Mouse (Mus musculus) CH12.LX (cell line): ENCODE measurements around the gene Neurl1a. TPM values are rescaled to one million over a fixed set of nuclear protein-coding genes. Genes with fewer than 3 reads are reported as not detected.

Experiments
- DNase-seq: peaks from one replicate; pipeline ENCODE4 v3.0.0-alpha.2; 2013; ENCODE audit errors: extremely low read depth
- H3K27ac ChIP-seq: 2 replicates; pipeline ENCODE4 v1.5.1; 2012; ENCODE audit warnings: low read depth, mild to moderate bottlenecking, control low read depth, moderate library complexity; ENCODE audit not compliant: insufficient read depth
- H3K27me3 ChIP-seq: replicated peaks from 2 replicates; pipeline ENCODE3; 2012; ENCODE audit warnings: inconsistent platforms
- H3K36me3 ChIP-seq, 2 experiments: replicated peaks in 1 of 2; 2 replicates each; pipeline versions ENCODE3 to v1.6.1; 2012; ENCODE audit warnings: inconsistent platforms in 1 of 2, low read length in 1 of 2, mild to moderate bottlenecking in 1 of 2, mixed read lengths in 1 of 2, moderate library complexity in 1 of 2; ENCODE audit not compliant: control insufficient read depth in 1 of 2, insufficient read depth in 1 of 2
- H3K4me1 ChIP-seq, 2 experiments: 2 replicates each; pipeline ENCODE4 v1.6.1; 2012; ENCODE audit warnings: inconsistent platforms in 1 of 2, moderate library complexity in 1 of 2; ENCODE audit not compliant: insufficient read depth in 2 of 2, control insufficient read depth in 1 of 2
- H3K4me2 ChIP-seq: 2 replicates; pipeline ENCODE4 v1.6.1; 2012; ENCODE audit warnings: low read depth, mild to moderate bottlenecking, control low read depth; ENCODE audit not compliant: poor library complexity, insufficient read depth, severe bottlenecking
- H3K4me3 ChIP-seq, 3 experiments: fragments of 150-350 bp in 1 of 3; sonication (generic) in 1 of 3; replicated peaks in 1 of 3; 2 replicates each; pipeline versions ENCODE3 to v1.5.1; 2011 to 2012; ENCODE audit warnings: low read depth in 2 of 3, low read length in 2 of 3, mild to moderate bottlenecking in 2 of 3, moderate library complexity in 2 of 3, control low read depth in 1 of 3, improper control_type of control experiment in 1 of 3, inconsistent platforms in 1 of 3, mixed read lengths in 1 of 3; ENCODE audit not compliant: poor library complexity in 1 of 3
- H3K79me2 ChIP-seq: replicated peaks from 2 replicates; pipeline ENCODE4 v1.6.1; 2012; ENCODE audit warnings: mild to moderate bottlenecking, moderate library complexity; ENCODE audit not compliant: control insufficient read depth, poor library complexity, insufficient read depth, severe bottlenecking; ENCODE audit errors: extremely low read depth
- H3K9ac ChIP-seq: 2 replicates; pipeline ENCODE4 v1.6.1; 2012; ENCODE audit warnings: low read depth, mild to moderate bottlenecking, control low read depth, moderate library complexity; ENCODE audit not compliant: insufficient read depth
- H3K9me3 ChIP-seq: replicated peaks from 2 replicates; pipeline ENCODE3; 2012; ENCODE audit warnings: low read length, inconsistent platforms, mixed read lengths
- BHLHE40 ChIP-seq: IDR thresholded peaks from 2 replicates; pipeline ENCODE4 v1.6.1; 2011; ENCODE audit warnings: mild to moderate bottlenecking, low read depth, low read length, improper control_type of control experiment
- CHD1 ChIP-seq: IDR thresholded peaks from 2 replicates; pipeline ENCODE4 v1.6.1; 2012; ENCODE audit warnings: low read depth, low read length, improper control_type of control experiment, inconsistent platforms
- CTCF ChIP-seq, 2 experiments: IDR thresholded peaks in 1 of 2; conservative IDR thresholded peaks in 1 of 2; 2 replicates each; pipeline ENCODE4 v1.5.1; 2011 to 2012; ENCODE audit warnings: low read depth in 2 of 2, low read length in 2 of 2, improper control_type of control experiment in 1 of 2, inconsistent platforms in 1 of 2, mild to moderate bottlenecking in 1 of 2, moderate library complexity in 1 of 2
- E2F4 ChIP-seq: IDR thresholded peaks from 2 replicates; pipeline ENCODE4 v1.6.1; 2011; ENCODE audit warnings: low read depth, low read length, improper control_type of control experiment; ENCODE audit not compliant: insufficient replicate concordance
- ELF1 ChIP-seq: IDR thresholded peaks from 2 replicates; pipeline ENCODE4 v1.6.1; 2014; ENCODE audit warnings: low read depth, mild to moderate bottlenecking, inconsistent platforms, low read length, improper control_type of control experiment
- EP300 ChIP-seq: IDR thresholded peaks from 2 replicates; pipeline ENCODE4 v1.6.1; 2011; ENCODE audit warnings: low read length, improper control_type of control experiment
- GABPA ChIP-seq: IDR thresholded peaks from 2 replicates; pipeline ENCODE4 v1.6.1; 2012; ENCODE audit warnings: low read depth, low read length, improper control_type of control experiment, inconsistent platforms; ENCODE audit not compliant: insufficient replicate concordance
- IRF4 ChIP-seq: IDR thresholded peaks from 2 replicates; pipeline ENCODE4 v1.6.1; 2014; ENCODE audit warnings: low read depth, mild to moderate bottlenecking, inconsistent platforms, low read length, improper control_type of control experiment
- JUN ChIP-seq: IDR thresholded peaks from 2 replicates; pipeline ENCODE4 v1.6.1; 2011; ENCODE audit warnings: low read depth, mild to moderate bottlenecking, low read length, improper control_type of control experiment, moderate library complexity; ENCODE audit not compliant: insufficient read depth
- JUND ChIP-seq: conservative IDR thresholded peaks from 2 replicates; pipeline ENCODE4 v1.6.1; 2011; ENCODE audit warnings: low read depth, low read length, improper control_type of control experiment
- KAT2A ChIP-seq: IDR thresholded peaks from 2 replicates; pipeline ENCODE4 v1.6.1; 2012; ENCODE audit warnings: low read length, improper control_type of control experiment, inconsistent platforms; ENCODE audit not compliant: insufficient replicate concordance
- MAX ChIP-seq: IDR thresholded peaks from 2 replicates; pipeline ENCODE4 v1.6.1; 2011; ENCODE audit warnings: low read length, improper control_type of control experiment
- MXI1 ChIP-seq: IDR thresholded peaks from 2 replicates; pipeline ENCODE4 v1.6.1; 2011; ENCODE audit warnings: mild to moderate bottlenecking, low read depth, low read length, improper control_type of control experiment
- MYC ChIP-seq: IDR thresholded peaks from 2 replicates; pipeline ENCODE4 v1.6.1; 2011; ENCODE audit warnings: low read depth, mild to moderate bottlenecking, improper control_type of control experiment, low read length
- NELFE ChIP-seq: IDR thresholded peaks from 2 replicates; pipeline ENCODE4 v1.6.1; 2011; ENCODE audit warnings: low read depth, low read length, improper control_type of control experiment
- NRF1 ChIP-seq: IDR thresholded peaks from 2 replicates; pipeline ENCODE4 v1.6.1; 2014; ENCODE audit warnings: low read depth, mild to moderate bottlenecking, inconsistent platforms, low read length, improper control_type of control experiment, moderate library complexity
- POLR2A ChIP-seq: IDR thresholded peaks from 2 replicates; pipeline ENCODE4 v1.6.1; 2011; ENCODE audit warnings: low read depth, mild to moderate bottlenecking, improper control_type of control experiment, low read length
- POLR2AphosphoS2 ChIP-seq: IDR thresholded peaks from 2 replicates; pipeline ENCODE4 v1.6.1; 2011; ENCODE audit warnings: low read depth, low read length, improper control_type of control experiment
- RAD21 ChIP-seq: IDR thresholded peaks from 2 replicates; pipeline ENCODE4 v1.6.1; 2011; ENCODE audit warnings: low read depth, mild to moderate bottlenecking, low read length, improper control_type of control experiment, moderate library complexity
- RCOR1 ChIP-seq: conservative IDR thresholded peaks from 2 replicates; pipeline ENCODE4 v1.6.1; 2012; ENCODE audit warnings: low read depth, mild to moderate bottlenecking, inconsistent platforms, low read length, improper control_type of control experiment
- SIN3A ChIP-seq: IDR thresholded peaks from 2 replicates; pipeline ENCODE4 v1.6.1; 2012; ENCODE audit warnings: low read length, improper control_type of control experiment, inconsistent platforms
- TBP ChIP-seq: conservative IDR thresholded peaks from 2 replicates; pipeline ENCODE4 v1.6.1; 2011; ENCODE audit warnings: low read depth, low read length, improper control_type of control experiment
- TCF12 ChIP-seq: IDR thresholded peaks from 2 replicates; pipeline ENCODE4 v1.6.1; 2014; ENCODE audit warnings: low read depth, mild to moderate bottlenecking, inconsistent platforms, low read length, improper control_type of control experiment
- UBTF ChIP-seq: IDR thresholded peaks from 2 replicates; pipeline ENCODE4 v1.6.1; 2012; ENCODE audit warnings: low read depth, mild to moderate bottlenecking, inconsistent platforms, low read length, improper control_type of control experiment, moderate library complexity
- USF1 ChIP-seq: IDR thresholded peaks from 2 replicates; pipeline ENCODE4 v1.6.1; 2014; ENCODE audit warnings: low read depth, mild to moderate bottlenecking, inconsistent platforms, low read length, improper control_type of control experiment
- ZC3H11A ChIP-seq: IDR thresholded peaks from 2 replicates; pipeline ENCODE4 v1.6.1; 2012; ENCODE audit warnings: low read depth, mild to moderate bottlenecking, inconsistent platforms, low read length, improper control_type of control experiment
- ZKSCAN1 ChIP-seq: IDR thresholded peaks from 2 replicates; pipeline ENCODE4 v1.6.1; 2012; ENCODE audit warnings: low read depth, inconsistent platforms, low read length, improper control_type of control experiment, borderline replicate concordance
- ZMIZ1 ChIP-seq: IDR thresholded peaks from 2 replicates; pipeline ENCODE4 v1.6.1; 2012; ENCODE audit warnings: low read depth, mild to moderate bottlenecking, inconsistent platforms, low read length, improper control_type of control experiment
- dilution Hi-C: fragments of 300-500 bp; cut with MboI; formaldehyde crosslinking; loops from 2 replicates; pipeline ENCODE4 v1.14.3; 2020; ENCODE audit warnings: low sequenced_read_pairs; ENCODE audit not compliant: extremely low pct_unique_long_range_greater_than_20kb, extremely low pct_ligation_motif_present
- in situ Hi-C: fragments of 300-500 bp; cut with MboI; formaldehyde crosslinking; loops from 3 replicates; pipeline ENCODE4 v1.14.3; 2019; ENCODE audit warnings: low sequenced_read_pairs, low pct_ligation_motif_present, low pct_unique_long_range_greater_than_20kb, mixed read lengths
- polyA plus RNA-seq: library from polyadenylated mRNA; unstranded; fragments of >175 nt; gene quantifications from 2 replicates; pipeline ENCODE4 v1.2.1, GENCODE M21; 2012; ENCODE audit warnings: low read depth; ENCODE audit not compliant: insufficient read length
- total RNA-seq, 2 experiments: library from RNA; depleted of rRNA; stranded (reverse); fragments of 300-350 nt in 1 of 2; fragments of >200 nt in 1 of 2; gene quantifications; 2 replicates each; pipeline ENCODE4 v1.2.3; 2012 to 2014

The Neurl1a gene
- total and polyA plus RNA-seq, 3 experiments, result 0.05 to 0.13 TPM; not detected in 1

- Histone ChIP-seq H3K9ac (peak overlapping the region; percentile 78), H3K4me2 (peak overlapping the region; percentile 92), H3K4me3 (peak overlapping the region; percentile 65 to 77 (median 68)), H3K36me3 (peaks cover 12 to 33% of the 10 kb centered on the region in 2 experiments), H3K27me3 (peaks cover 1% of the 10 kb centered on the region), H3K4me1 (peaks cover 35 to 73% of the 10 kb centered on the region in 2 experiments), H3K9me3 (no peaks in the 10 kb centered on the region), H3K27ac (no peak overlapping the region; the same call in 1 of the 2 replicates), H3K79me2 (no peaks in the 10 kb centered on the region)
- in situ Hi-C loops, result no loop called here
- TF ChIP-seq POLR2A, result peak; percentile 58
- no peak for TF ChIP-seq E2F4
- TF ChIP-seq TCF12, result peak; percentile 11; the same call in 1 of the 2 replicates
- 0 out of 2 replicates have a peak, but pooled peaks have one; percentile 14 for TF ChIP-seq EP300
- TF ChIP-seq MXI1, result peak; percentile 84
- peak; percentile 28; the same call in 1 of the 2 replicates for TF ChIP-seq NELFE
- TF ChIP-seq JUND, result no peak
- TF ChIP-seq MAX, result peak; percentile 72
- TF ChIP-seq MYC, result peak; percentile 79; the same call in 1 of the 2 replicates
- DNase-seq, result peak; percentile 56
- dilution Hi-C loops, result no loop called here
Observed at GRCm38 (mm10) chr19:47137051-47137581, 41.5 kb upstream of the Neurl1a start.

GRCm38 (mm10) chr19:47137771-47138421 lies 40.7 kb upstream of the Neurl1a start, which contains the start of gene Calhm2:
Gene Calhm2 (minus strand): TSS chr19:47138294.
- Histone ChIP-seq H3K9me3 (no peaks in the 10 kb centered on the region), H3K4me3 (peak within 1 kb of the TSS; percentile 65 to 77 (median 68)), H3K27ac (peak within 1 kb of the TSS; percentile 43), H3K79me2 (no peaks in the 10 kb centered on the region), H3K9ac (peak within 1 kb of the TSS; percentile 78), H3K4me2 (peak within 1 kb of the TSS; percentile 92), H3K36me3 (peaks cover 12 to 25% of the 10 kb centered on the region in 2 experiments), H3K27me3 (peaks cover 1% of the 10 kb centered on the region), H3K4me1 (peaks cover 33 to 73% of the 10 kb centered on the region in 2 experiments)
- DNase-seq, result peak; percentile 46
- no peak for TF ChIP-seq RAD21
- TF ChIP-seq IRF4, result 0 out of 2 replicates have a peak, but pooled peaks have one; percentile 12
- peak; percentile 48 for TF ChIP-seq MXI1
- TF ChIP-seq TBP, result no peak
- TF ChIP-seq CTCF (conservative IDR thresholded peaks at IDR 0.05 in 1 of 2, IDR thresholded peaks at IDR 0.05 in 1 of 2; ENCODE audit: low read depth in 2 of 2, low read length in 2 of 2), result no peak
- TF ChIP-seq POLR2AphosphoS2, result no peak
- peak; percentile 58 for TF ChIP-seq POLR2A
- TF ChIP-seq RCOR1, result no peak
- TF ChIP-seq SIN3A, result peak; percentile 53; the same call in 1 of the 2 replicates
- TF ChIP-seq MAX, result no peak
- no peak for TF ChIP-seq ZC3H11A
- no peak for TF ChIP-seq GABPA
- no peak for TF ChIP-seq ZMIZ1
- no peak for TF ChIP-seq JUN
- 0 out of 2 replicates have a peak, but pooled peaks have one; percentile 36 for TF ChIP-seq NELFE
- TF ChIP-seq CHD1, result no peak
- no peak for TF ChIP-seq KAT2A
- peak; percentile 57 for TF ChIP-seq ELF1
- no peak for TF ChIP-seq ZKSCAN1
- no peak; the same call in 1 of the 2 replicates for TF ChIP-seq BHLHE40
- peak; percentile 74; the same call in 1 of the 2 replicates for TF ChIP-seq UBTF
- TF ChIP-seq USF1, result no peak
- TF ChIP-seq NRF1, result no peak
- dilution Hi-C loops (no loop called here), in situ Hi-C loops (no loop called here)
